Mouse (Mus musculus): ENCODE results near the gene Kif3a.

- TF ChIP-seq CTCF (IDR thresholded peaks at IDR 0.05; ENCODE audit: control insufficient read depth, insufficient read depth, low read length) (no peak), POLR2A (IDR thresholded peaks at IDR 0.05; ENCODE audit: borderline replicate concordance, control insufficient read depth, low read depth, low read length) (no peak)
These were observed 19.1 kb upstream of the Kif3a start for GRCm38 (mm10) chr11:53548036-53548605.

All from bone marrow, adult 2 months (tissue).